Mouse (Mus musculus): Measurements from ENCODE around the gene Sphk2.

Sphk2 gene

DNA sequence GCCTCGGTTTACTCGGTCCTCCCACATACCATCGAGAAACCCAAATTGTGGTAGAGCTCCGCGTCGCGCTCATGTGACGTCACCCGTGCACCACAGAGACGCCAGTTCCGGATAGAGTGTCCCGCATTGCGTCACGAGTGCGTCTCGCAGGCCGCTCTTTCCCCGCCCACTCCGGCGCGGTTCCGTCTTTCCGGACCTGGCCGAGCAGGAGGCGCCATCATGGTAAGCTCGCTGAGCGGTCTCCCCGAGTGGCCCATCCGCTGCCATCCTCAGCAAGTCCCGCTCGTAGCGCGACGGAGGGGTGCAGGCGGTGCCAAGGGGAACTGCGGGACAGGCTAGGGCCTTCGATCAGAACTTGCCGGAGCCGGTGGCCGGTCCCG is at the start of gene Sphk2:
Sphk2 (minus strand) TSS at position 85 of the 380 bp plus-strand sequence.
- peak; percentile 99 for DNase-seq (ENCODE audit: low spot score)

DNA sequence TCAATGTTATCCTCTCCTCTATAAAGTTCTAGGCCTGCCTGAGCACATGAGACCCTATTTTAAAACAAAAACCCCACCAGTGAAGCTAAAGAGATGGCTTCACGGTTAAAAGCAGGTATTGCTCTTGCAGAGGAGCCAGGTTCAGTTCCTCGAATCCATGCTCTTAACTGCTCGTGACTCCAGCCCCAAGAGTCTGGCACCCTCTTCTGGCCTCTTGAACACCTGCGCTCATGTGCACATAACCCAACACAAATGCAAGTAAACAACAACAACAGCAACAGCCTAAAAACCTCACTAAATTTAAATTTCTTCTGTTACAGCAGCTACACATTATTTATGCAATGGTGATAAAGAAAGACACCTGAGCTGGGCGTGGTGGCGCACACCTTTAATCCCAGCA is 49.7 kb upstream of the Sphk2 start:
- no peak for DNase-seq (ENCODE audit: low spot score)

DNA sequence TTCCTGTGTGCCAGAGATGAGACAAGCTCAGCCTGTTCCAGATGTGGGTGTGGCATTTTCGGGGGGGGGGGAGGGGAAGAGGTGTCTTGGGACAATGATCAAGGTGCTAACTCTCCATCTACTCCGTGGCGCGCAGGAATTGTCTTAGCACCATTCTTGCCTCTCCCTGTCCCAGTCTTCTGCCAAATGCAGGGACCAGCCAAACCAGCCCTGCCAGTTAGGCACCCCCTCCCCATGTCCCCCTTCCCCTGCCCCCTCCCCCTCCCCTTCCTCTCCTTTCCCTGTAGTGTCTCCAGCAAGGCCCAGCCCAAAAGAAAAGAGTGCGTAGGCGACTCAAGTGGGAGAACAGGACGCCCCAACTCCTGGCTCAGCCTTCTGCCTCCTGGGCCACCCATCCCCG is 49.0 kb upstream of the Sphk2 start:
- no peak for DNase-seq (ENCODE audit: low spot score)

DNA sequence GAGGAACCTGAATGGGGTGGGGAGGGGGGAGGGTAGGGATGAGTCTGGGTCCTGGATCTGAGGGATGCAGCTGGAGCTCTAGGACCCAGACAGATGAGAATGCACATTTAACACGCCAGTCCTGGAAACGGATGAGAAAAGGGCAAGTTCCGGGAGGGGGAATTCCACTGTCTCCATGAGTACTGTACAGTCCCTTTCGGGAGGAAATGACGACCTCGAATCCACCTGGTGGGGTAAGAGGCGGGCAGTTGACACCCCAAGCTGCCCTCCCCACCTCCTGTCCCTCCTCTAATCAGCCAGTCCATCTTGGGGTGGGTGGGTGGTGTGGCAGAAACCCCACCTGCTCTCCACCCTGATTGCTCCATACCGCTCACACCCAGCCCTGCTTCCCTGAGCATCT is 48.2 kb upstream of the Sphk2 start:
- DNase-seq (ENCODE audit: low spot score), result no peak

DNA sequence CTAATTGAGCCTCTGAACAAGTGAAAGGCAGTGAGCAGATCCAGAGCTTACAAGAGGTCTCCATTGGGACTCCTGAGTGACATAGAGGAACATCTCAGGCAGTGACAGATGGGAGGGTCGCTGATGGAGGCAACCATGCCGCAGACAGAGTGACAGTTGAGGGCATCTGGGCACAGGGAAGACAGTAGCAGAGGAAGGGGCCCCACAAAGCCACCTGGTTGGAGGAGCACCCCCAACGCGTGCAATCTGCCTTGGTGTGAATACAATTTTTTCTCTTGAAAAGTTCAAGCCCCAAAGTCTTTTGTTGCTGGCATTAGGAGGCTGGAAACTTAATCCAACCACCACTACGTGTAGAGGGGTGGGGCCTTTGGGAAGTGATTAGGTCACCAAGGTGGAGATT is 42.3 kb upstream of the Sphk2 start:
- DNase-seq (ENCODE audit: low spot score), result no peak

DNA sequence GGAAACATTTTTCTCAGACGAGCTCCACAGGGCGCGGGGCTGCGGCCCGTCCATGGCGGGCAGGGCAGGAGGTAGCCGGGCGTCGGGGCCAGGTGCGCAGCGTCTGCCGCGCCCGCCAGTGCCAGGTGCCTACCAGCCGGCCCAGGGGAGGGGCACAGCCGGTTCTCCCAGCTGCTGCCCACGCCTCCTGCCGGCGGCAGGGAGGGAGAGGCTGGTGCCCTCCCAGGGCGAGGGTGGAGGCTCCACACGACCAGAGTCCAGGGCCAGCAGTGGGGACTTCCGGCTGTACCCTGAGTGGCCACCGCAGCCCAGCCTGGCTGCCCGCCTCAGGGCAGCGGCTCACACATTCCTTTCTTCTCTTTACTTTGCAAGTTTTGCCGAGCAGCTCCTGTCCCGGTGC is 41.6 kb upstream of the Sphk2 start:
- no peak for DNase-seq (ENCODE audit: low spot score)

DNA sequence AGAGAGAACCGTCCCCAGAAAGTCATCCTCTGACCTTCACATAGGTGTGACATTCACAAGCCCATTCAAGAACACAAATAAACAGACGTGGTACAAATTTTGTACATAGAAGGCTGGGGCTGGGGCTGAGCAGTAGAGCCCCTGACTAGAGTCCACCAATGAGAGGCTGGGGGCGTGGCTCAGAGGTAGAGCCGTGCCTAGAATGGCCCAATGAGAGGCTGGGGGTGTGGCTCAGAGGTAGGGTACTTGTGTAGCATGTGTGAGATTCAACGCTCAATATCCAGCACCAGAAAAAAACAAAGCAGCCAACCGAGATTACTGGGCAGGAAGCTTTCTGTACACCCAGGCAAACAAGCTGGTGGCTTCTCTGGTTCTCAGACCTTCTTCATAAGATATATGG is 37.9 kb upstream of the Sphk2 start:
- no peak for DNase-seq (ENCODE audit: low spot score)

DNA sequence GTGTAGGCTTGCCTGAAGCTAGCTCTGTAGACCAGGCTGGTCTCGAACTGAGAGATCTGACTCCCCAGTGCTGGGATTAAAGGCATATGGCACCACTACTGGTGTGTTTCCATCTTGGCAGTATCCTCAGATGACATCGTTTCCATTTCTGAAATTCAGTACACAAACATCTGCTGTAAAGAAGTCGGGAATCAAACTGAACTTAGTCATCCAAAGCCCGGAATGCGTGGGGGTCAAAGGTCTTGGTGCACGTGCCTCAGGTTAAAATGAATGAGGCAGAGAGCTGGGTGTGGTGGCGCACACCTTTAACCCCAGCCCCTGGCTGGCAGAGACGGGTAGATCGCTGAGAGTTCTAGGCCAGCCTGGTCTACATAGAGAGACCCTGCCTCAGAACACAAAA is 32.4 kb upstream of the Sphk2 start:
- no peak for DNase-seq (ENCODE audit: low spot score)

DNA sequence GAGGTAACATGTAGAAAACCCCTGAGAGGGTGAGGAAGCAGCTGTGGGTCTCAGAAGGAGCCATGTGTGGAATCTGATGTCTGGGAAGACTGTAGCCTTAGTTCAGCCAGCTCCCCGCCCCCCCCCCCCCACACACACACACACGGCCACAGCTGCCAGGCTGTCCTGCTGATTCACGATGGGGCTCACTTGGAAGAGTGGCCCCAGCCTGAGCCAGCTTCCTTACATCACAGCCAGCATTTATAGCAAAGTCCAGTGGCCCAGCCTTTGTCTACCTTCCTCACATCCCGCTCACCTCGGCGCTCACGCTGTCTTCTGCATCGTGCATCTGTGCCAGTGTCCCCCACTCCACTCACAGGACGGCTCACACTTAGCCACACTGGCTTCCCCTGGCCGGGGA is 31.6 kb upstream of the Sphk2 start:
- DNase-seq (ENCODE audit: low spot score), result no peak

DNA sequence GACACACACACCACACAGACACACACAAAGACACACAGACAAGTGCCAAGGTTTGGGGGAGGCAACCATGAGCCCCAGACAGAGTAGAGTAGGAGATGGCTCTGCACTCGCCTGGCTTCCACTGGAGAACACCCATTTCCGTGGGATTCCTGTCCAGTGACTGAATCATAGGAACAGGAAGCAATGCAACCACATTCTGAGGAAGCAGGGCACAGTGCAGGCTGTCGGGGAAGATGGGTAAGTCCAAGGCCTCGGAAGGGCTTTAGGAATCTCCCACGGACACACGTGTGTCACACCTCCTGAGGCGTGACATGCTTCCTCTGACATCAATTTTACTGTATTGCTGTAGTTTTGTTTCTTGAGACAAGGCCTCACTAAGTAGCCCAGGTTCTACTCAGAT is 30.3 kb upstream of the Sphk2 start:
- DNase-seq (ENCODE audit: low spot score), result no peak

DNA sequence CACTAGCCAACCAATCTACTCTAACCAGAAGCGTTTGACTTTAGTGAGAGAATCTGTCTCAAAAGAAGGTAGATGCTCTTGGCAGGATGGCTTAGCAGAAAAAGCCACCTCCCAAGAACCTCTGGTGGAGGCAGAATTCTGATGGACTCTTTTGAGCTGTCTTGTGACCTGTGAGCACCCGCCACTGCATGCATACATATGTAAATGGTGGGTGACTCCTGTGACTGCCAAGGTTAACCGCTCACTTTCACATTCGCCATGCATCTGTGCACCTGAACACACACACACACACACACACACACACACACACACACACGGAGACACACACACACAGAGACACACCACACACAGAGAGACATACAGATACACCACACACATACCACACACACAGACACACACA is 29.6 kb upstream of the Sphk2 start:
- DNase-seq (ENCODE audit: low spot score), result no peak

DNA sequence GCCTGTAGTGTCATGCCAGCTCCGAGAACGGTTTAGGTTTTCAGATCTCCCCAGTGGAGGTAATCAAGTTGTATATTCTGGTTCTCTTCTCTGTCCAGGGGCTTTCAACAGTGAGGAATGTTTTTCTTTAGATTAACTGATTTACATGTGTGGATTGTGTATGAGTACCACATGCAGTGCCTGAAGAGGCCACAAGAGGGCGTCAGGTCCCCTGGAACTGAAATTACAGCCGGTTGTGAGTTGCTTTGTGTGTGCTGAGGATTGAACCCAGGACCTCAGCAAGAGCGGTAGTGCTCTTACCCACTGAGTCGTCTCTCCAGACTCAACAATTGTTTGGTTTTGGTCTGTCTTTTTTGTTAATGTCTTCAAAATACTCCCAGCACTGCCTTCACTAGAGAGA is 28.7 kb upstream of the Sphk2 start:
- no peak for DNase-seq (ENCODE audit: low spot score)

DNA sequence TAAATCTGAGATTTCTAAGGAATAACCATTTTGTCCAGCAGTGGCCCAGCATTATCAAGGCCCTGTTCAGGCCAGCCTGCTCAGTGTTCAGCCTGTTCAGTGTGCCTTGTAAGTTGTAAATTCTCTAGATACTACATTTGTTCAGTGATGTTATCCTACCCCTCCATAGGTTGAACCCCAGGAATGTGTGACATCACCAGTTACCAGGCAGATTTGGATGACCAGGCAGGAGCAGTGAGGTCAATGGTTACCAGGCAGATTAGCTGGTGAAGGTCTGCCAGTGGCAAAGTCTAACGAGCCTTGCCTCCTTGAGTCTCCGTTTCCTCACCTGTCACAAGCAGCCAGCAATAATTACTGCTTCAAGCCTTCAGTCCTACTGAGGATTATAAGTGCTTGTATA is 26.6 kb upstream of the Sphk2 start:
- DNase-seq (ENCODE audit: low spot score), result peak; percentile 93

DNA sequence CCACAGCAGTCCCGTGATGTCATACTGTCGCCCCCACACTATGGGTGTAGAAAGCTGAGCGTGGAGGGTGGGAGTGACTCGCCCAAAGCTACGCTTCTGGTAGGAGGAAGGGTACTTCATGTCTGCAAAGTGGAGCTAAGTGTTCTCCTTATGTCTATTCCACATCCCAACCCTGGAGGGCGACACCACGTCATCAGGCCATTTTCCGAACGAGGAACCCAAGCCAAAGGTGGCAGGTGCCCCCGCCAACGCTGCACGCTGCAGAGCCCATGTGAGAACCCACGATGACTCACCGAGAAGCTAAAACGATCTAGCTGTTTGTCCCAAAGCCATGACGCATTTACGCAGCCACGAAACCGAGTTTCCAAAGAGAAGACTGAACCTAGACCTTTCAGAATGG is 24.5 kb upstream of the Sphk2 start:
- DNase-seq (ENCODE audit: low spot score), result no peak

DNA sequence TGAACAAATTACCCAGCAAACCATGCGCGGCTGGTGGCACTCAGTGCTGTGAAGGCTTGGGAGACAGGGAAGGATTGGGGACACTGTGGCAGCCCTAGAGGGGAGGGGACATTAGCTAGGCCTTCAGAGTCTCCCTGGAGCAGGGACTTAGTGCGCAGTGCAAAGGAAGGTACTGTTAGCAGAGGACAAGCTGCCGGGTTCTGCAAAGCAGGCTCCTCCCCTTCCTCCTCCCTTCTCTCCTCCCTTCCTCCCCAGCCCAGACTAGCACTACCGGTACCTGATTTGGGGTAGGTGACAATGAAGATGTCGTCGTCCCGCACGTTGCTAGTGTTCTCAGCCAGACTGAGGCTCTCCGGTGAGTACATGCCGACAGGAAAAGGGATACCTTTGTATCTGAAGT is 24.0 kb upstream of the Sphk2 start:
- no peak for DNase-seq (ENCODE audit: low spot score)

DNA sequence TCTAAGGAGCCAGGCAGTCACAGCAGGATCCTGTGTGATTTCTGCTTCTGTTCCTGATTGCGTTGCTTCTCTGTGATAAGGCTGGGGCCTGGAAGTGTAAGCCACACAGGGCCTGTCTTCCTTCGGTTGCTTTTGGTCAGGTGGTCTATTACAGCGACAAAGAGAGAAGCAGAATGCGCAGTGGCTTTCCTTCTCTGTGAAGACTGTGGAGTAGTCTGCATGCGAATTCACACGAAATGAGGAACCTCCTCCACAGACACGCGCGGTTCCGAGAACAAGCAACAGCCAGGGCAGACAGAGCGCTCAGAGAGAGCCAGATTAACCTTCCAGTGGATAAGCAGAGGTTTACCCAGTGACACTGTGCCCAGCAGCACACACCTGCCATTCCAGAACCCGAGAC is 23.5 kb upstream of the Sphk2 start:
- DNase-seq (ENCODE audit: low spot score), result no peak

DNA sequence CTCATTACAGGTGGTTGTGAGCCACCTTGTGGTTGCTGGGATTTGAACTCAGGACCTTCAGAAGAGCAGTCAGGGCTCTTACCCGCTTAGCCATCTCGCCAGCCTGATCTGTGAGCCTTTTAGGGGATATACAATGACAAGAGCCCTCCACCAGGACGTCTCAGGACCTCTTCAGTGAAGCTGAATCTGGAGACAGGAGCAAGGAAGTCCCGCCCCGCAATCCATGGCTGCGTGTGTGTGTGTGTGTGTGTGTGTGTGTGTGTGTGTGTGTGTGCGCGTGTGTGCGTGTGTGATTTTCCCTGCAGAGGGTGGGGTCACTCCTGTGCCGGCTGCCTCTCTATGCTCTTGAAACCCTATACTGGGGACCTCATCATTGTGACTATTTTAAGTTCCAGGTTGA is 22.0 kb upstream of the Sphk2 start:
- no peak for DNase-seq (ENCODE audit: low spot score)

DNA sequence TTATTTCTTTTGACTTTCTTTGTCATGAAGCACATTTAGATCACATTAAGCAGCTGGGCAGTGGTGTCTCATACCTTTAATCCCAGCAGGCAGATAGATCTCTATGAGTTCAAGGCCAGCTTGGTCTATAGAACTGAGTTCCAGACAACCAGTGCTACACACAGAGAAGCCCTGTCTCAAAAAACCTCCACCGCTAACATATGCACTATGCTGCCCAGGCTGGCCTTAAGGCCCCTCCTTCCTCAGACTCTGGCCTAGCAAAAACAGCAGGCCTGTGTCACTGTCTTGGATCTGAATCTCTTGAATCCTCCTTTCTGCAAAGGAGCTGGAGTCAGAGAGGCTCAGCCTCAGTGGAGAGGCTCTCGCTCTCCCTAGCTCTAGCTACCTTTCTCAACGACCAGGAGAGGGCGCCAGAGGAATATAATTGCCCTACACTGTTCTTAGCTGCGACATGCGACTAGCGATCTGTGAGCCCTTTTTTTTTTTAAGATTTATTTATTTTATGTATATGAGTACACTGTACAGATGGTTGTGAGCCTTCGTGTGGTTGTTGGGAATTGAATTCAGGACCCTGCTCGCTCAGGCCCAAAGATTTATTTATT is 21.5 kb upstream of the Sphk2 start:
- DNase-seq (ENCODE audit: low spot score), result peak; percentile 91

DNA sequence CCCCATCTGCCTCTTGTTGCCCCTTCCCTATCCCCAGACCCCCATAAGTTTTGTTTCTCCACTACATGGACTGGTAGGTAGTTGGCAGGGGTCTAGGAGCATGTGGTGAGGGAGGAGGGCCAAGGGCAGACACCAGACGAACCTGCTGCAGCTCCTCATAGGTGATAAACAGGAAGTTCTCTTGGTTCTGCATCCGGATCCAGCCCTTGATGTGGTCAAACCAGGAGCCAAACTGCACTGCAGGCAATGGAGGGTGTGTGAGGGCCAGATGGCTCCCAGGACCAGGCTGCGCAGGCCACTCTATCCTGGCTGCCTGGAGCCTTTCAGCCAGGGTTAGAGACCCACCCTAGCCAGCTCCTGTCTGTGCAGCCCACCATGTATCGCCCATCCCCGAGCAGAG is 15.7 kb upstream of the Sphk2 start:
- no peak for DNase-seq (ENCODE audit: low spot score)

DNA sequence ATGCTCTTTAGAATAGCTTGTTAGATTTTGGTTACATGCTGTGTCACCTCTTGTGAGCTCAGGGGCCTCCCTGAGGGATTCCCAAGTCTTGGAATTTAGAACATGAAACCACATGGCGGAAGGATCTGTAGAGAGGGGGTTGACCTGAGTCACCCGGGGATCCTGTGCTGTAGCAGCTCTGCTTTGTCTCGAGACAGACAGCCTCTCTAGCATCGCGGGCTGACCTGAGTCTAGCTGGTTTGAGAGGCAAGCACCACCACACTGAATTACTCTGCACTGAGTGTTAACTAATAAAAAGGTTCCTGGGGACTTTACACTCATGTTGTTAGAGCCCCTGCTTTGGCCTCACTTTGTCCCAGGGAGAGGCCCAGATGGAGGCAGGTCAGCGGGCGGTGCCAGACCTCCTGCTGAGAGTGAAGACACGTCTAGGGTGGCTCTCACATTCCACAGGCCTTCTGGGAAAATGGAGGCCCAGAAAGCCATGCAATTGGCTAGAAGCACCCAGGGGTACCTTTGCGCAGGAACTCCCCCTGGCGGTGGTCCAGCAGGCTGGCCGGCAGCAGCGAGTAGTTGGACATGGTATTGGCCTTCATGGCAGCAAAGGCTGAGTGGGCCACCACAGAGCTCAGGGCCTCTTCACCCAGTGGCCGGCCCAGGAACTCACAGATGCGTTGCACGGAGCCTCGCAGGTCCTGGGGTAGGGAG is 13.1 kb upstream of the Sphk2 start:
- DNase-seq (ENCODE audit: low spot score), result peak; percentile 76

DNA sequence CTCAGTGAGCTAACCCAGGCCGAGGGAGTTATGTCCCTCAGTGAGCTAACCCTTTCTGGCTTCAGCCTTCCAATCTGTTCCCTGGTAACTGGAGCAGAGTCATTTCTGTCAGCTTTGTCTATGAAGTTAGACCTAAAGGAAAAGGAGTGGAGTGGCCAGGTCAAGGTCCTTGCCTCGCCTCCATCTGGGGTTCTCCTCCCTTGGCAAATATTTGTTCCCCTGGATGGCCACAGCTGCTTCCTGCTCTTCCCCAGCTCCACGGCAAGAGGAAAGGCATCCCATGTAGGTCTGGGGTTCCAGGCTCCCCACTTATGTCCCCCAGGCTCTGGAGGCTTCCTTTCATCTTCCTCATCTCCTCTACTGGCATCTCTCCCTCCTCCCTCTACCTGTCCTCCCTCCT is 9.8 kb upstream of the Sphk2 start:
- no peak for DNase-seq (ENCODE audit: low spot score)

DNA sequence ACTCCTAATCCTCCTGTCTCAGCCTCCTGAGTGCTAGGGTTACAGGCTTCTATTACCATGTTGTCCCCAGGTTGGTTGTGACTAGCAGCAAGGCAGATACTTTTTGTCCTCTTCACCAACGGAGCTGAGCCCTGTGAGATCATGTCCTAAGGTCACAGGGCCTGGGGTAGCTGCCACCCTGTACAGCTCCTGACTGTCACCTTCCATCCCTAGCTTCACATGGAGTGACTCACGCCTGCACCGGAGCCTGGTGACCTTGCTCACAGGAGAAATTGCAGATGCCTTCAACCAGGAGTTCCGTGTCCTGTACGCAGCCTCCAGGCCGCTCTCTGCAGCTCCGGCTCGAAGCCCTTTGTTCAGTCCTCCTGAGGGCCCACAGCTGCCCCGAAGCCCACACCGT is 8.6 kb upstream of the Sphk2 start:
- no peak for DNase-seq (ENCODE audit: low spot score)

DNA sequence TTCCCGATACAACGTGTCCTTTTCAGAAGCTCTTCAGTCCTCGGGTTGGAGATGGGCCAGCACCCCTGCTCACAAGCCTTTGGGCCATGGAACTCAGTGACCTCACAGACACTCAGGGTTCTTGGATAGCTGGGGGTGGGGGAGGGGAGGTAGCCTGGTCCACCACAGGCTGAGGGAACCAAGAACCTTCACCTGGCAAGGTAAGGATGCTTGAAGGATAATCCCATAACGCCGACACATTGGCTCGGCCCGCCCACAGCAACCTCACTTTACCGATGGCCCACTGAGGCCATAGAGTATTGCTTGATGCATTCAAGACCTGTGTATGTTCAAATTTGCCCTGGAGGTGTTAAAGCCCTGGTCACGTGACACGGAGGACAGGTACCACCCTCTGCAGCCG is 7.9 kb upstream of the Sphk2 start, which contains the start of gene Spaca4:
Spaca4 (minus strand) TSS at position 101 of the 400 bp plus-strand sequence.
- peak; percentile 65 for DNase-seq (ENCODE audit: low spot score)

DNA sequence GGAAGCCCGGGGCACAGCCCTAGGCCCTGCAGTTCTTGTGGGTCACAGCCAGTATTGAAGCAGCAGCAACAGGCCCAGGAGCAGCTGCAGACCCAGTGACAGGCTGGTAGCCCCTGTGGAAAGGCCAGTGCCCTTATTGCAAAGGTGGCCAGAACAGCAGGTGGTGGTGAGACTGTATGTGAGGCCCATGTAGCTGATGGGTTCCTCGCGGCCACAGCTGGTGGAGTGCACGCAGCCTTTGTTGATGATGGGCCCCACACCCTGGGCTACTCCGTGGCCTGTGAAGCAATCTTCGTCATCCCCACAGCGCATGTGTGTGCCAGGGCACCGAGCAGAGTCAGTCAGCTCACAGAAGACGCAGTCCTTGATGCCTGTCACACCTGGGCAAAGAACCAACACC is 7.3 kb upstream of the Sphk2 start:
- no peak for DNase-seq (ENCODE audit: low spot score)
